Mouse (Mus musculus) testis, adult 2 months (tissue): ENCODE results near the gene Numa1.

Source experiments
- CTCF ChIP-seq: fragments of 200-500 bp; IDR thresholded peaks from 2 replicates; pipeline ENCODE4 v1.5.1; 2012; ENCODE audit warnings: low read depth, mild to moderate bottlenecking, inconsistent platforms, low read length, moderate library complexity; ENCODE audit not compliant: control insufficient read depth, insufficient read depth, insufficient replicate concordance
- POLR2A ChIP-seq: fragments of 200-500 bp; IDR thresholded peaks from 2 replicates; pipeline ENCODE4 v1.6.1; 2012; ENCODE audit warnings: low read depth, mild to moderate bottlenecking, inconsistent platforms, low read length, moderate library complexity; ENCODE audit not compliant: control insufficient read depth

GRCm38 (mm10) chr7:101928093-101928492 lies 5.8 kb upstream of the Numa1 start:
- no peak for TF ChIP-seq CTCF
- TF ChIP-seq POLR2A: no peak
